Mouse (Mus musculus) adrenal gland, postnatal 10 days (tissue): ENCODE measurements around the gene Cdk10. TPM values are rescaled to one million over a fixed set of nuclear protein-coding genes. Genes with fewer than 3 reads are reported as not detected.

ENCODE experiments used
- DNase-seq: peaks from one replicate; pipeline ENCODE4 v3.0.0; 2021; ENCODE audit warnings: mixed read lengths
- total RNA-seq, 2 experiments: library from RNA; stranded (reverse); gene quantifications; 2 replicates each; pipeline ENCODE4 v1.2.3; 2021

Cdk10 gene
- total RNA-seq, 2 experiments from 2014 or later: 43.6 to 56.7 TPM

DNA sequence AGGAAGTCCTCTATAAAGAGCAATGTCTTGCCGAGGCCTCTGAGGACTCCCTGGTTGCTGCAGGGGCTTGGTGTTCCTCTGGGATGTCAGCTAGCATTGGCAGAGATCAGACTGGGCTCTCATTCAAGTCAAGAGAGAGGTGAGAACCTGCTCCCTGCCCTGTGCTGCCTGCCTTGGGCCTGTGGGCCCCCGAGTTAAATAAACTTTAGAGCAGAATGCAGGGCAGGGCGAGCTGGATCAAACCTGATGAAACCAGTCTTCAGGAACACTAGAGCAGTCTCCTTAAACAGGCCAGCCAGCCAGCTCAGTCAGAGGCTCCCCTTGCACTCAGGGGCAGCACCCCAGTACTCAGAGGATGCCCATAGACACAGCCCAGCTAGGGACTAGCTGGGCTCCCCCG is 47.3 kb downstream of the Cdk10 start:
- DNase-seq: no peak

GRCm38 (mm10) chr8:123274447-123274846 is 49.8 kb downstream of the Cdk10 start:
- no peak for DNase-seq

DNA sequence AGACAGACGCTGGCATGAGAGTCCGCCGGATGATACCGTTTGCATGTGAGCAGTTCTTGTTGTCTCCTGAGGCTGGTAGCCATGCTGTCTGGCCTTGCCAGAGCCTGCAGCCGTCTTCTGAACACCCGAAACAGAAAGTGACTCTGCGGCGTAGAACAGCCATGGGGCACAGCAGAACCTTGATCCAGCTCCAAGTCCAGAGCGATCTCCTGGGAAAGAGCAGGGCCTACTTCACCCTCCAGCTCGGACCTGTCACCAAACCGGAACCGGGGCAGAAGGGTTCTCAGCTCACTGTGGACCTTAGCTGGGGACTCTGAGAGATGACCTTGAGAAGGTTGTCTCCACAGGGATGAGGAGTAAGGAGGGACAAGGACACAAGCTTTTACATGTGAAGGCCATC is 50.5 kb downstream of the Cdk10 start:
- DNase-seq: no peak

GRCm38 (mm10) chr8:123278445-123278844 is 53.8 kb downstream of the Cdk10 start:
- DNase-seq: no peak

- DNase-seq: no peak
Measured at GRCm38 (mm10) chr8:123279828-123280227, 55.2 kb downstream of the Cdk10 start.

DNA sequence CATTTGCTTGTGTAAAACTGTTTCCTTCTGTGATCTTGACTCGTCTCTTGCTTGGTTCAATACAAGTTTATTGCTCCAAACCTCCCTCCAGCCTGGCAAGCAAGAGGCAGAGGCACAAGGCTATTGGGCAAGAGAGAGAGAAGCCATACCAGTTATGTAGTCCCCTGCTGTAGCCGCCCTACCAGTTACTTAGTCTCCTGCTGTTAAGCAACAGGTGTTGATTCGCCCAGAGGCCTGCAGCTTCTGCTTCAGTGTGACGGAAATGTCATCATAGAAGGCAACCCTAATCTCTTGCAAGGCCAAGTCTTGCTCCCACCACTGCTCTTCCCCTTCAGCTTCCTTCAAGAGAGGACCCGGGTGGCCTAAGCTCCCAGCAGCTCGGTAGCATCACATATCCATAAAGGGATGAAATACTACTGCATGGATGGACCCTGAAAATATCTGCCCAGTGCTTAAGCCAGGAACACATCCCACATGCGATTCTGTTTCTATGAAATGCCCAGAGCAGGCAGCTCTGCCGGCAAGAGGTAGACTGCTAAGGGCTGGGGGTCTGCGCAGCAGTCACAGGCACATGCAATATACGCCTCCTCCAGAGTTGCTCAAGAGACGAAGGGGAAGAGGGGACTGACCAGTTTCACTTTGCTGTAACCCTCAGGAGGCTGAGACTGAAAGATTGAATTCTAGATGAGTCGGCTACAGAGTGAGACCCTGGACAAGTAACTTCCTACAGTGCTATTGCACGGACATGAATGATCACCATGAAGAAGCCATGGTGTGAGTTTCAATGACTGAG is 55.9 kb downstream of the Cdk10 start:
- DNase-seq: no peak

Other genes with a start within 250 kb of the Cdk10 start
- gene Ankrd11, start 182.6 kb upstream of the Cdk10 start, total RNA-seq: 100 to 1,000 TPM in 1 of 2 experiments, 10 to 100 TPM in 1; 73.9 to 103 TPM
- 10 to 100 TPM; 64.9 to 82.8 TPM for gene Spg7, start 161.9 kb upstream of the Cdk10 start, total RNA-seq
- gene Rpl13, start 122.5 kb upstream of the Cdk10 start, total RNA-seq: 100 to 1,000 TPM; 682 to 692 TPM
- 1 to 10 TPM; 4.9 to 5.1 TPM for gene Cpne7, start 107.5 kb upstream of the Cdk10 start, total RNA-seq
- 10 to 100 TPM in 1 of 2 experiments, 1 to 10 TPM in 1; 9.0 to 10.3 TPM for gene Sult5a1, start 66.5 kb upstream of the Cdk10 start, total RNA-seq
- gene Dpep1, start 38.6 kb upstream of the Cdk10 start, total RNA-seq: 10 to 100 TPM; 19.1 to 33.3 TPM
- 10 to 100 TPM; 76.0 to 81.4 TPM for gene Chmp1a, start 12.1 kb upstream of the Cdk10 start, total RNA-seq
- gene Spata33, start 12.0 kb upstream of the Cdk10 start, total RNA-seq: 1 to 10 TPM; 1.9 to 3.4 TPM
- 10 to 100 TPM in 1 of 2 experiments, 1 to 10 TPM in 1; 9.5 to 16.7 TPM for gene Spata2l, start 11.4 kb downstream of the Cdk10 start, total RNA-seq
- gene Zfp276, start 29.4 kb downstream of the Cdk10 start, total RNA-seq: 10 to 100 TPM; 17.0 to 21.3 TPM
- 10 to 100 TPM; 23.1 to 26.7 TPM for gene Vps9d1, start 29.5 kb downstream of the Cdk10 start, total RNA-seq
- 10 to 100 TPM in 1 of 2 experiments, 1 to 10 TPM in 1; 7.7 to 10.6 TPM for gene Fanca, start 93.7 kb downstream of the Cdk10 start, total RNA-seq
- gene Spire2, start 107.9 kb downstream of the Cdk10 start, total RNA-seq: 1 to 10 TPM; 2.0 to 2.5 TPM
- 100 to 1,000 TPM; 177 TPM for gene Tcf25, start 148.9 kb downstream of the Cdk10 start, total RNA-seq
- not detected for gene Mc1r, start 182.3 kb downstream of the Cdk10 start, total RNA-seq
- gene Tubb3, start 186.6 kb downstream of the Cdk10 start, total RNA-seq: 10 to 100 TPM; 29.3 to 74.9 TPM
- 10 to 100 TPM; 33.2 to 40.3 TPM for gene Def8, start 198.7 kb downstream of the Cdk10 start, total RNA-seq